Mouse (Mus musculus) embryonic fibroblast, embryonic 13.5 days (primary cell): ENCODE measurements around the gene Fam131c.

ENCODE experiments used
- CTCF ChIP-seq: IDR thresholded peaks from 2 replicates; pipeline ENCODE4 v1.5.1; 2011; ENCODE audit warnings: mild to moderate bottlenecking, control low read depth, low read length, moderate library complexity, borderline replicate concordance; ENCODE audit not compliant: insufficient read depth
- POLR2A ChIP-seq: IDR thresholded peaks from 2 replicates; pipeline ENCODE4 v1.6.1; 2011; ENCODE audit warnings: low read depth, mild to moderate bottlenecking, control low read depth, low read length, moderate library complexity

GRCm38 (mm10) chr4:141331446-141331845 lies 36.6 kb upstream of the Fam131c start:
- TF ChIP-seq POLR2A: no peak
- no peak for TF ChIP-seq CTCF
